Mouse (Mus musculus): Measurements from ENCODE around the gene Tgfbr3. TPM values are rescaled to one million over a fixed set of nuclear protein-coding genes. Genes with fewer than 3 reads are reported as not detected.
"Not testable (repeated sequence)": the region's sequence is repeated elsewhere in the genome, so short reads cannot be mapped to it uniquely, and the experiment has no call there.

Tgfbr3 gene
- polyA plus RNA-seq, 1 experiment: not detected

- WGBS: 15% methylated on average over 3 of the region's 3 CpGs
- H3K27ac ChIP-seq (ENCODE audit: insufficient read depth, low read depth, low read length): no peak overlapping the region
- H3K4me3 ChIP-seq (ENCODE audit: insufficient read depth, low read depth, low read length): no peak overlapping the region
- H3K4me1 ChIP-seq (ENCODE audit: control insufficient read depth, insufficient read depth, low read length): peaks cover 5% of the 10 kb centered on the region
- TF ChIP-seq POLR2A (IDR thresholded peaks at IDR 0.05; ENCODE audit: insufficient read depth, low read depth, low read length) (no peak), CTCF (IDR thresholded peaks at IDR 0.05; ENCODE audit: insufficient read depth, low read depth, low read length) (no peak)
Observed at GRCm38 (mm10) chr5:107251751-107252305, 37.6 kb downstream of the Tgfbr3 start.

GRCm38 (mm10) chr5:107250548-107251272 is 38.7 kb downstream of the Tgfbr3 start:
- Histone ChIP-seq H3K27ac (ENCODE audit: insufficient read depth, low read depth, low read length) (no peak overlapping the region), H3K4me1 (ENCODE audit: control insufficient read depth, insufficient read depth, low read length) (peaks cover 5% of the 10 kb centered on the region), H3K4me3 (ENCODE audit: insufficient read depth, low read depth, low read length) (no peak overlapping the region)
- 19% methylated on average over 19 of the region's 19 CpGs for WGBS
- no peak for TF ChIP-seq CTCF (IDR thresholded peaks at IDR 0.05; ENCODE audit: insufficient read depth, low read depth, low read length)
- no peak for TF ChIP-seq POLR2A (IDR thresholded peaks at IDR 0.05; ENCODE audit: insufficient read depth, low read depth, low read length)

GRCm38 (mm10) chr5:107248732-107249131 is 40.7 kb downstream of the Tgfbr3 start:
- Histone ChIP-seq H3K4me1 (ENCODE audit: control insufficient read depth, insufficient read depth, low read length) (peaks cover 5% of the 10 kb centered on the region), H3K27ac (ENCODE audit: insufficient read depth, low read depth, low read length) (no peak overlapping the region), H3K4me3 (ENCODE audit: insufficient read depth, low read depth, low read length) (no peak overlapping the region)
- no peak for TF ChIP-seq POLR2A (IDR thresholded peaks at IDR 0.05; ENCODE audit: insufficient read depth, low read depth, low read length)
- TF ChIP-seq CTCF (IDR thresholded peaks at IDR 0.05; ENCODE audit: insufficient read depth, low read depth, low read length): no peak
- 88% methylated on average over 6 of the region's 6 CpGs for WGBS

- not testable (repeated sequence) for H3K4me1 ChIP-seq (ENCODE audit: control insufficient read depth, insufficient read depth, low read length); H3K4me3 ChIP-seq (ENCODE audit: insufficient read depth, low read depth, low read length); H3K27ac ChIP-seq (ENCODE audit: insufficient read depth, low read depth, low read length)
- WGBS: 96% methylated on average over 11 of the region's 11 CpGs
Observed at GRCm38 (mm10) chr5:107248302-107248701, 41.1 kb downstream of the Tgfbr3 start.

- 68% methylated on average over 3 of the region's 3 CpGs for WGBS
- H3K4me1 ChIP-seq (ENCODE audit: control insufficient read depth, insufficient read depth, low read length): peaks cover 5% of the 10 kb centered on the region
- no peak for TF ChIP-seq CTCF (IDR thresholded peaks at IDR 0.05; ENCODE audit: insufficient read depth, low read depth, low read length)
- no peak for TF ChIP-seq POLR2A (IDR thresholded peaks at IDR 0.05; ENCODE audit: insufficient read depth, low read depth, low read length)
- H3K27ac ChIP-seq (ENCODE audit: insufficient read depth, low read depth, low read length): no peak overlapping the region
- H3K4me3 ChIP-seq (ENCODE audit: insufficient read depth, low read depth, low read length): no peak overlapping the region
Observed at GRCm38 (mm10) chr5:107247786-107248185, 41.6 kb downstream of the Tgfbr3 start.

- no peak overlapping the region for H3K27ac ChIP-seq (ENCODE audit: insufficient read depth, low read depth, low read length)
- 98% methylated on average over 2 of the region's 2 CpGs for WGBS
Observed at GRCm38 (mm10) chr5:107243445-107243844, 46.0 kb downstream of the Tgfbr3 start.

GRCm38 (mm10) chr5:107242993-107243392 is 46.4 kb downstream of the Tgfbr3 start:
- WGBS: 88% methylated on average over 4 of the region's 4 CpGs
- Histone ChIP-seq H3K4me1 (ENCODE audit: control insufficient read depth, insufficient read depth, low read length) (no peaks in the 10 kb centered on the region), H3K27ac (ENCODE audit: insufficient read depth, low read depth, low read length) (no peak overlapping the region), H3K4me3 (ENCODE audit: insufficient read depth, low read depth, low read length) (no peak overlapping the region)
- TF ChIP-seq CTCF (IDR thresholded peaks at IDR 0.05; ENCODE audit: insufficient read depth, low read depth, low read length) (no peak), POLR2A (IDR thresholded peaks at IDR 0.05; ENCODE audit: insufficient read depth, low read depth, low read length) (no peak)

More at GRCm38 (mm10) chr5:107243445-107243844, 46.0 kb downstream of the Tgfbr3 start:
- no peak for TF ChIP-seq CTCF (IDR thresholded peaks at IDR 0.05; ENCODE audit: insufficient read depth, low read depth, low read length)
- TF ChIP-seq POLR2A (IDR thresholded peaks at IDR 0.05; ENCODE audit: insufficient read depth, low read depth, low read length): no peak
- H3K4me1 ChIP-seq (ENCODE audit: control insufficient read depth, insufficient read depth, low read length): no peaks in the 10 kb centered on the region
- H3K4me3 ChIP-seq (ENCODE audit: insufficient read depth, low read depth, low read length): no peak overlapping the region

- TF ChIP-seq CTCF (IDR thresholded peaks at IDR 0.05; ENCODE audit: insufficient read depth, low read depth, low read length) (no peak), POLR2A (IDR thresholded peaks at IDR 0.05; ENCODE audit: insufficient read depth, low read depth, low read length) (no peak)
- H3K27ac ChIP-seq (ENCODE audit: insufficient read depth, low read depth, low read length): no peak overlapping the region
- no peak overlapping the region for H3K4me3 ChIP-seq (ENCODE audit: insufficient read depth, low read depth, low read length)
- WGBS: 65% methylated on average over 1 of the region's 1 CpGs
- H3K4me1 ChIP-seq (ENCODE audit: control insufficient read depth, insufficient read depth, low read length): no peaks in the 10 kb centered on the region
Observed at GRCm38 (mm10) chr5:107240276-107240675, 49.2 kb downstream of the Tgfbr3 start.

- Histone ChIP-seq H3K27ac (ENCODE audit: insufficient read depth, low read depth, low read length) (no peak overlapping the region), H3K4me3 (ENCODE audit: insufficient read depth, low read depth, low read length) (no peak overlapping the region), H3K4me1 (ENCODE audit: control insufficient read depth, insufficient read depth, low read length) (no peaks in the 10 kb centered on the region)
- WGBS: 82% methylated on average over 7 of the region's 7 CpGs
- no peak for TF ChIP-seq CTCF (IDR thresholded peaks at IDR 0.05; ENCODE audit: insufficient read depth, low read depth, low read length)
- TF ChIP-seq POLR2A (IDR thresholded peaks at IDR 0.05; ENCODE audit: insufficient read depth, low read depth, low read length): no peak
Observed at GRCm38 (mm10) chr5:107237971-107238426, 51.4 kb downstream of the Tgfbr3 start.

Measured in olfactory bulb, adult 2 months (tissue).